Mouse (Mus musculus) thymus, postnatal 36 days (tissue): ENCODE data around the gene Kcnj12.

ENCODE experiments used
- DNase-seq, 2 experiments: peaks; one replicate each; pipeline ENCODE4 v3.0.0; 2022; ENCODE audit warnings: mixed read lengths in 2 of 2

Kcnj12 gene

DNA sequence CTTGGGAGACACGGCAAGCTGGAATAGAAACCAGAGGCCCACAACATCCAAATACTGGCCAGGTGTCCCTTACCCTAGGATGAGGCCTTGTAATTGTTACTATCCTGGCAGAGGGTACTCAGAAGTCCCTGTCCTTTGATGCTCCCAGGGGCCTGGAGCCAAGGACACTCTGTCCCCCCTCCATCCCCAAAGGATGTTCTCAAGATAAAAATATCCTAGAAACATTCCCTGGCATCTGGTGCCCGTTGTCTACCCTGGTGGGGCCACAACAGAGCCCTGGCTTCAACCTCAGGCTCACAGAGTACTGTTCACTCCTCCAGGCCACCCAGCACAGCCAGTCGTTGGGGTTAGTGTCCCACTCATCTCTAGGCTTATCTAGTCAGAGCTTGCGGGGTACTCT, 38.3 kb downstream of the Kcnj12 start:
- DNase-seq, result no peak

DNA sequence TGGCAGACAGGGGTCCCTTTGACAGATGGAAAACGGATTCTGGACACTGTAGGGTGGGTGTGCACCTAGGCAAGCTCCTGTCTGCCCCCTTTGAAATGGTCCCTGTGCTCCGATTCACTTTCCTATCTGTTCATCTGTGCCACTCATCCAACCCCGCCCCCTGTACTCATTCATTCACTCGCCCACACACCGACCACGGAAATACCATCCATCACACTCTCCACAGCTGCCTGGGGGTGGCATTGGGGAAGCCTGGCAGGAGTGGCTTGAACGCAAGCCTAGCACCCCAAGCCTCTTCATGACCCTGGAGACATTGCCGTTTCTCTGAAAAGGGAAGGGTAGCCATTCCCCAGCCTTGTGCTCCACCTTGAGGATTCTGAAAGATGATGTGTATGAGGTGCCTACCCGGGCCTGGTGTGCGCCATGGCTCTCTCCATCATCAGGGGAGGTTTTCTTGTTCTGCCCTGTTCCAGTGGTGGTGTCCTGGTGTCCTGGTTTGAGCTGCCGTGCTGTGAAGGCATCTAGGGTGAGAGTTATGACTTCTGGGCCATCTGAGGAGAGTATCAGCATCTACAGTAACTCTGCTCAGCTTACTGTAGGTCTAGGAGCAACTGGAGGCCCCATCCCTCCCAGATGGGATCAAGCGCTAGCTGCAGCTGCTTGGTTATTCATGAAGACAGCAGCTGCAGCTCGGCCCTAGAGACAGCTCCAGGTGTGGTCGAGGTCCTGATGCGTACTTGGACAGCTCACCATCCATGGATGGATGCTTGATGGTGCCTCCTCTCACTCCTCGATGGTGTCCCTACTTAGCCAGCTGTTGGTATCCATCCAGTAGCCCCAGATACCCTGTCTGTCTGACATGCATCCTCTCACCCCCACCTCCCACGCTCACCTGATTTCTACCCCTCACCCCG, 40.4 kb downstream of the Kcnj12 start:
- no peak for DNase-seq

DNA sequence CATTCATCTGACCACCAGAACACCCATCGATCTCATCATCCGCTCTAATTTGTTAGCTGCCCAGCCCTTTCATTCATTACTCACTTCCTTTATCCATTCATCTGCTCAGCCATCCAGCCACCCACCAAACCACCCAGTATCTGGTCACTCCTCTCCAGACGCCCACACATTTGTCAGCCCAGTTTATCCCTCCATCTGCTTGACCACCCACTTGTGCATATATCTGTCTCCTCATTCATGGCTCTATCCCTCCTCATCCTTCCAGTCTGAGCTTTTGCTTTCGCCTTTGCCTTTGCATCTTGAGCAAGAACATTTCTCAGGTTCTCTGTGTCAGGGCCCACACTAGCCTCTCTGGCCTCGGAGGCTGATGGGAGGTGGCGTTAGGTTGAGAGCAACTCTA, 41.1 kb downstream of the Kcnj12 start:
- no peak for DNase-seq

DNA sequence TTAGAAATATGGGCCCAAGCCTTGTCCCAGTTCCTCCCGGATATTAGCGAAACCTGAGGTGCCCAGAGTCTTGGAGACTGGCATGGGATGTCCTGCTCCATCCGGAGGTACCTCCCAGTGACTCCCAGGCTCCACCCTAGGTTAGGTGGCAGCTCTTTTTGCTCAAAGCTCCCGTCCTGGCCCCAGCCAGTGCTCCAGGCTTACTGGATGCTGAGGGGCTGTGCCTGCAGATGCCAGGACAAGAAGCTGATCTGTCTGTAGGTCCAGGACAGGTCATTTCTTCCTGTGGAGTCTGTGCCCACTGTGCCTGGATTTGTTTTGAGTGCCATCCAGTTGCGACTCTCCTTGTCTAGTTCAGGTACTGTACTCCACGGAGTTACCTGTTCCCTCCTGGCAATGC, 43.3 kb downstream of the Kcnj12 start:
- DNase-seq, result no peak

DNA sequence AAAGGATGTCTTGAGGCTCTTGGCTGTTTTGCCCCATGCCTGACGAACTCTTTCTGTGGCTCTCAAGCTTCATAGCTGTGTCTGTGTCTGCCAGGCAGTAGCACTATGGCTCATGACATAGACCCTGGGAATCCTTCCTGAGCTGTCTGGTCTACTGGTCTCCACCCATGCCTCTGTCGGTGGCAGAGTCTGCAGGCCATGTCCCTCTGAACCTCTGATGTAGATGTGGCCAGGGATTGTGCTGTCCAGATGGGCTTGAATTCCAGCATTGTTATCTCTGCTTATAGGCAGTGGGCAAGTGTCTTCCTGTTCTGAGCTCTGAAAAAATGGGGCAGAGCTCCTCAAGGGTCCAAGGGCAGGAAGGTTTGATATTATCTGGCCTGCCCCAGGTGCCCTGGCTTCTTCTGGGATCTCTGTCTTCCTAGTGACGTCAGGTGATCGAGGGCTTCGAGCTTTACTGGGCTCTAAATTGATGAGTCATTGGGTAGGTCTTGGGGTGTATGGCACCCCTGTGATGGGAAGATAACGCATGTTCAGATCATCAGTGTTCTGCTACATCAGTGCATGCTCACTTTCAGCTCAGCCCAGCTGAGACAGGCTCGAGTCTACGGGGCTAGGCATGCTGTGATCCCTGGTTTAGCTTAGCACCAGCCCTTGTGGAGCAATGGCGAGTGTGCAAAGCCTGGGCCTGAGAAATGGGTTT, 44.9 kb downstream of the Kcnj12 start:
- no peak for DNase-seq

DNA sequence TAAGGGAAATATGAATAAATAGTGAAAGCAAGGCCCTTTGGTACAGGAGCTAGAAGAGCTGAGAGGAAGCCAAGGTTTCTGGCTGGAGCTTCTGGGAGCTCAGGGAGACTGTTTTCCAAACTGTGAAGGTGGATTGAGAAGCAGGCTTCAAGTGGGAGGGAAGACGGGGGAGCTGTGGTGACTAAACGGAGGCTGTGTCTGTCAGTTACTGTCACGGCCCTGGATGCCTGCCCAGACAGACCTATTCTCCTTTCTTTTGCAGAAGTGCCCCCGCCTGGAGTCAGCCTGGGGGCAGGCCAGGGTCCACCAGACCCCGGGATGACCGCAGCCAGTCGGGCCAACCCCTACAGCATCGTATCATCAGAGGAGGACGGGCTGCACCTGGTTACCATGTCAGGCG, 46.5 kb downstream of the Kcnj12 start:
- DNase-seq, result no peak

DNA sequence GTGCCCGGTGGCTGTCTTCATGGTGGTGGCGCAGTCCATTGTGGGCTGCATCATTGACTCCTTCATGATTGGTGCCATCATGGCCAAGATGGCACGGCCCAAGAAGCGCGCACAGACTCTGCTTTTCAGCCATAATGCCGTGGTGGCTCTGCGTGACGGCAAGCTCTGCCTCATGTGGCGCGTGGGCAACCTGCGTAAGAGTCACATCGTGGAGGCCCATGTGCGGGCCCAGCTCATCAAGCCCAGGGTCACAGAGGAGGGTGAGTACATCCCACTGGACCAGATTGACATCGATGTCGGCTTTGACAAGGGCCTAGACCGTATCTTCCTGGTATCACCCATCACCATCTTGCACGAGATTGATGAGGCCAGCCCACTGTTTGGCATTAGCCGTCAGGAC, 47.3 kb downstream of the Kcnj12 start:
- DNase-seq, result no peak

DNA sequence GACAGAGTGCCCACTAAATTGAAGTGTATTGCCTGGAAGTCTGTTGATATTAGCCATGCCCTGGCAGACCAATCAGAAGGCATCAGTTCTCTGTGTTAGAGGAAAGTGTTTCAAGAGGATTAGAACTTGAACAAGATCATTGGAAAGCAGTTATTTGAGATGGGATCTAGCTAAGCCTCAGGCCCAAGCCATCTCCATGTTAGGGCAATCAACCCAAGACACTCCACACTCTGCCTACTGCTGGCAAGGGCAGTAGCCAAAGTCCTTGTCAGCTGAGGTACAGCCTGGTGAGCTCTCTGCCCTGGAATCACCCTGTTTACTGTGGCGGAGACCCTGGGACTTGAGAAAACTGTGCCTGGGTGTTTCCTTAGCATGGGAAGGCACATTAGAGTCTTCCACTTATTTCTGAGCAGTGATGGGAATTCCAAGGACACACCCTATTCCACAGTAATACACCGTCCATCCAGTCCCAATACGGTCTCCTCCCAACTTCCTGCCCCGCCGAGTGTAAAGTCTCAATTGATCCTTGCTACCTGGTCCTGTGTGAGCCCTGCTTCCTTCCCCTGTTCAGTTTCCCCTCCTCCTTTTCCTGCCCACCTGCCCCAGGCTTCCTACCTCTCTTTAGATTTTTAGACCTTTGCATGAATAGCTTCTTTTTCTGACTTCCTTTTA, 52.4 kb downstream of the Kcnj12 start:
- no peak for DNase-seq

DNA sequence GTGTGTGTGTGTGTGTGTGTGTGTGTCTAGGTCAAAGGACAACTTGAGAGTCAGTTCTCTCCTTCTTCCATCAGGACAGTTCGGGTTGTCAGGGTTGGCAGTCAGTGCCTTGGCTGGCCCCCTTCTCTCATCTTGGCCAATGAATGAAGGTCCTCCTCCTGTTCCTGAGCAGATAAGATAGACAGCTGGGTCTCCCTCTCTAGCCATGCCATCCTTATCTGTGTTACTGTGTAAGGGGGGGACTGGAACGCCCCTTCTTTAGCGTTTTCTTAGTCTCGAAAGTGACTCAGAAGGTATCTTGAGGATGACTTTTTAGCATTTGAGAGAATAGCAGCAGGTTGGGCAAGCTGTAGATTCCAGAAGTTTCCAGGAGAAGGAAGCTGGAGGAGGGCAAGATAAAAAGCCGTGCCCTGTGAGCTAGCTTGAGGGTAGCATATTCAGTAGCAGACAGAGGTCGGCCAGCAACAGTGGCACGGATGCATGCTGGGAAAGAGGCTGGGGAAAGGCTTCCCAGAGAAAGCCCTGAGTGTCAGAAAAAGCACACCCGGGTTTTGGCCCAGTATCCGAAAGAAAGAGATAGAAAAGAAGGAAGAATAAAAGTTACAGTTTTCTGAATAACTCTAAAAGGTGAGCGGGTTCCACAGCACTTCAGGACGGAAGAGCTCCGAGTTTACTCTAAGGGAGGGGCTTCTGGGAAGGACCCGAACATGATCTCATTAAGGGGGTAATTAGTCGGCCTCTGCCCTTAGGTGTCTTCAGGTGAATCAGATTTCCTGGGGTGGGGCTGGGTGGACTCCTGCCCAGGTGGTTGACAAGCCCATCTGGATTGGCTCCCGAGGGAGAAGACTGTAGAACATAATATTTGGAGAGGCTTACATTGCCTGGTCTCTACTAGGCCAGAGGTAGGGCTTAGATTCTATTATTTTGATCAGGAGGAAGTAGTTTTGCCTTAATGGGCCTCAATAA, 53.3 kb downstream of the Kcnj12 start:
- DNase-seq, result no peak

DNA sequence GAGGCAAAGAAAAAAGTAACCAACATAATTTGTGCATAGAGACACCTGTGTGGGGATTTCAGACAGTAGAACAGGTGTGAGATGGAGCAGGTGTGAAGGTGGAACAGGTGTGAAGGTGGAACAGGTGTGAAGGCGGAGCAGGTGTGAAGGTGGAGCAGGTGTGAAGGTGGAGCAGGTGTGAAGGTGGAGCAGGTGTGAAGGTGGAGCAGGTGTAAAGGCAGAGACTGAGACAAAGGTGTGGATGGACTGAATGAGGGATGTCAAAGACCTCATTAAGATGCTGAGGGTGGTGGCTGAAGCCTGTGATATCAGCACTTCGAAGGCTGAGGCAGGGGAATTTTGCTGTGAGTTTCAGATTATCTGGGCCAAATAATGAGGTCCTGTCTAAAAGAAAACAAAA, 59.3 kb downstream of the Kcnj12 start:
- no peak for DNase-seq

DNA sequence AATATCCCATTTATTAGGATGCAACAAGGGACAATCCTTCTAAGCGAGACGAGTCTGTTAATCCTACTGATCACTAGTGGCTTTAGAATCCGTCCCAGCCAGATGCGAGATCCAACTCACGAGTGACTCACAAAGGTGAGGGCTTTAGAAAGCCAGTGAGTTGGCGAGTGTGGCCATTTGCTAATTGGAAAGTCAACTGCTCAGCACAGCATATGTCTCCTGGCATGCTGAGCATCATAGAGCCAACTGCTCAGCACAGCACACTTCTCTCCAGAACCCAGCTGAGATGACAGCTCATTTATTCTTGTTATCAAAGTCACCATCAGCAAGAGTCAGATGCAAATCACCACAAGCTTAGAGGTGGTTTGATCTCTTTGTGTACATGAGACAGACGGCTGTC, 67.8 kb downstream of the Kcnj12 start:
- no peak for DNase-seq

DNA sequence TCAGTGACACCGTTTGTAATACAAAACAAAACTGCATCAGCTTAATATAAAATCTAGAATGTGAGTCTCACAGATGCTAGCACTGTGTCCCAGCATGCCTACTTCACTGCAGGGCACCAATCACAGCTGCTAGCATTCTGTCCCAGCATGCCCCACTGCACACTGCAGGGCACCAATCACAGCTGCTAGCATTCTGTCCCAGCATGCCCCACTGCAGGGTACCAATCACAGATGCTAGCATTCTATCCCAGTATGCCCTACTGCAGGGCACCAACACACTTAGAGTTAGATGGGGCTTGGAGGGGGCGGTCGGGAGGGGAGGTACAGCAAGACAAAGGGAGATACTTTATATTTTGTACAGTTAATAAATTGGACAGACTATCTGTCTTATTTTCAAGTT, 68.8 kb downstream of the Kcnj12 start:
- no peak for DNase-seq

DNA sequence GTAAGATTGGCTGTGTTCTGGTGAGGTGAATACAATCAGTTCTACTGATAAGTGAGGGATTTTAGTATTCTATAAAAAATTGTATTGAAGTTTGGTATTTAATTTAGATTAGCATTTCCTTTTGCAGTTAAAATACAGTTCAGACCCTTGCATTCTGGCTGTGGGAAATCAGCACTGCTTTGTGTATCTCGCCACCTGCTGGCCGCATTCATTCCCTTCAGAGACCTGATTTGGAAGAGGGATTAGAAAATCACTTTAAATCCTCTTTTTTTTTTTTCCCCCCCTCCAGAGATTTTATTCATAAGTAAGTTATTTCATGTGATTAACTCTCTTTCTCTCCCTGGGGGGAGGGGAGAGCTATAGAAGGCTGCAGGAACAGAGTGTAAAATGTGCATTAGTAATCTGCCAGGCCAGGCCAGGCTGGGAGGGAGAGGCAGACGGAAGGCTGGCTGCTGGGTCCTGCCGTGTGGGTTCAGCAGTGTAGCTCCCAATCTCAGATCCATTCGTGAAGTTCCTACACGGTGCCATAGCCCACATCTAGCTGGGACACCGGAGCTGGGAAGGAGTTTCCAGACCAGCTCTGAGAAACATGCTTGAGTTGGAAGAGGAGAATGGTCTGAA, 69.4 kb downstream of the Kcnj12 start:
- DNase-seq, result peak; percentile 47 to 54

DNA sequence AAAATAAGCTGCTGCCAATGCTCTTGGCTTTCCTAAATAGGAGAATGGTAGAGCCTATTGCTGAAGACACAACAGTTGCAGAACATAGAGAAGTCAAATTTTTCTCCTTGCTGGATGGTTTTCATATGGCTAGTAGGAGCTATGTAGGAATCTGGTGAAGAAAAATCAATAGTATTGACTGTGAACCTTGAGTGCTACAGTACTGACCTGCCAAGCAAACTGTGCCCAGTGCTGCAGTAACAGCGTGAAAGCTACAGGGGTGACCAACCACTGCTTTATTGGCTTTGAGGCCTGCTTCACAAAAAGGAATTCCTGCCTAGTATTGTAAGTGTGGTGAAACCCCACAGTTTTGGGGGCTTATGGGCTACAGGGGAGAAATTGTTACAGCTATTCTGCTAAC, 75.7 kb downstream of the Kcnj12 start:
- DNase-seq, result no peak

DNA sequence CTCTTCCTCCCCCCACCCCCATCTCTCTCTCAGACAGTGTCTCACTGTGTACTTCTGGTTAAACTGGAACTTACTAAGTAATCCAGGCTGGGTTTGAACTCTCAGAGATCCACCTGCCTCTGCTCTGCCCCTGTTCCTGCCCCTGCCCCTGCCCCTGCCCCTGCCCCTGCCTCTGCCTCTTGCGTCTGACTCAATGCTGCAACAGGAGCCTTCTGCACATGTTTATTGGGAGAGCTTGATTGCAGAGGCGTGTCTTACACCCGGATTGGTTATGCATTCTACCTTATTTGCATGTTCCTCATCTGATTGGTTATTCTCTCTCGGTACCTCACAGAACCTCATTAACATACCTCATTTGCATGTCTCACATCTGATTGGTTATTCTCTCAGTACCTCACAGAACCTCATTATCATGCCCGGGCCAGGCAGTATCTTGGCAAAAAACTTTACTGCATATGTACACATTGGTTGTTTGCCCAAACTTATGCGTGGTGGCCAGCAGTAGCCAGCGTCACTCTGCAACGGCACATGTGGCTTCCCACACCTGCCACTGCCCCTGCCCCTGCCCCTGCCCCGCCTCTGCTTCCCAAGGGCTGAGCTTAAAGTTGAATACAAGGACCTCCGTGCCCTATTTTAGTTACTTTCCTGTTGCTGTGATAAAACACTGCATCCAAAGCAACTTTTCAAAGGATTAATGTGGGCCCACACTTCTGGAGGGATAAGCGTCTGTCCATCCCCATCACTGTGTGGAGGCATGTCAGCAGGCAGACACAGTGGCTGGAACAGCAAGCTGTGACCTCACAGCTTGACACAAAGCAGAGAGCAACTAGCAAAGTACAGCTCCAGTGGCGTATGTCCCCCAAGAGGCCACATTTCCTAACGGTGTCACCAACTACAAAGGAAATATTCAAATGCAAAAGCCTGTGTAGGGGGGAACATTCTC, 80.3 kb downstream of the Kcnj12 start:
- no peak for DNase-seq

DNA sequence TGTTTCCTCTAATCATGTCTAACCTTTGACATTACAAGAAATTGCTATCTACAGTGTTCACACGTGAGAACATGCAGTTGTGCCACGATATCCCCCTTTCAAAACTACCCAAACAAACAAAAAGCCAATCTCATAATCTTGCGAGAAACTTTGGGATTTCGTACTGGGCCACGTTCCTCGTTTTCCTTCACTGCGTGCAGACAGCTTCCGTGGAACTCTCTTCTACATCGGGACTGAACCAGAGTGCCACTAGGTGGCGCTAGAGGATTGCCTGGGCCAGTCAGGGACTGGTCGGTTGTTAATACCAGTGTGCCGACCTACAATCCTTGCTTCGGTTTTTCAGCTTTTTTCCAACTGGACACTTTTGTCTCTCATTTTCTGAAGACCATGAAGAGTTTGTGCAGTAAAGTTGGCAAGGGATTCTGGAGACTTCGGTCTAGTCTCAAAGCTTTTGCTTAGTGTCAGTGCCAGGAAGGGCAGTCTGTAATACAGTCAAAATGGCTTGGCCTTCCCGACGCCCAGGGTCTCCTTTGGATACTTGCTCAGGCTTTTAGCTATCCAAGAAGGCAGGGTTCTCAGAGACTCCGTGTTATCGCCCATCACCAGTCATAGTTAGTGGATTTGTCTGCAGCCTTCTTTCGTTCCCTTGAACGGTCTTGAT, 82.0 kb downstream of the Kcnj12 start:
- peak; percentile 65 to 72 for DNase-seq

DNA sequence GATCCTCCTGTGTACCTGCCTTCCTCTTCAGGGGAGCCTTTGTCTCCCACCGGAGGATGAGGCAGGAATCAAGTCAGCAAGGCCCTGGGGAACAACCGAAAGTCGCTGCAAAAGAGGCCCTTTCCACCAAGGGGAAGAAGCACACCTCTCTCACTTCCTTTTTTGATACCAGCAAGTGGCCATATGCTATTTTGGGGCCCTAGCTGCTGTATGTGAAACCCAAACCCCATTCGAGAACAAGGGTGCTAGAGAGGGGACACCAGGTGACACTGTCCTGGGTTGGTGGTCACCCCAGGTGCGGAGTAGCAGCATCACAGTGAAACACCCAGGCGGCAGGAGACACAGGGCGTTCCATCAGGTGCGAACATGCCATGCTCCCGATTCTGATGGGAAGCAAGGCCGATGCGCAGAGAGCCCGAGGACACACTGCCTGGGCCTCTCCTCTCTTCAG, 86.6 kb downstream of the Kcnj12 start:
- DNase-seq, result no peak

DNA sequence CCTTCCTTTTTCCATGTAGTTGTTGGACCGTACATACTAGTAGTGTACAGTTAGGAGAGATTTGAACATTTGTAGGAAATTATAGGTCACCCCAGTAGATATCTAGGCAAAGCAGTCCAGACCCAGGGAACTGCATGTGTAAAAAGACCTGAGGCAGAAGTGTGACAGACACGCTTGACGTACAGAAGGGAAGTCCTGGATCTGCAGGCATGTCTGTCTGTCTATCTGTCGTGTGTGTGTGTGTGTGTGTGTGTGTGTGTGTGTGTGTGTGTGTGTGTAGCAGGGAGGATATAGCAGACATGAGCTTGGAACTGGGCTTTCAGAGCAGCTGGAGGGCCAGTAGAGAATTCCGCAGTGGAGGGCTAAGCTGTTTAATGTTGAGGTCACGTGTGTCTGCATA, 87.3 kb downstream of the Kcnj12 start:
- DNase-seq, result no peak

DNA sequence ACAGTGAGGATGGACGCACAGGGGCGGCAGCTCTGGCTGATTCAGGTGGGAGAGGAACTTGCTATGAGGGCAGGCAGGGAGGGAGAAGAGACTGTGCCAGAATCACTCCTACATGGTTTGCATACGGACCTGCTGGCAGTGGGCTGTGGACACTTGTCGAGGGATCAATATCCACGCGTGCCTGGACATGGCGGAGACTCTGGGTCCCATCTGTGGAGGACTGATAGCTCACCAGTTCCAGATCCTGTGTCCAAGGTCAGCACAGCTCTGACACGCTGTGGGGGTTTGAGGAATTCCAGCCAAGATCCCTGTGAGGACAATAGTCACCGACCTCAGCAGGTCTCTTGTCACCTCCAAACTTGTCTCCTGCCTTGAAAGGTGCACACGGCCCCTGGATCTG, 87.7 kb downstream of the Kcnj12 start:
- no peak for DNase-seq

DNA sequence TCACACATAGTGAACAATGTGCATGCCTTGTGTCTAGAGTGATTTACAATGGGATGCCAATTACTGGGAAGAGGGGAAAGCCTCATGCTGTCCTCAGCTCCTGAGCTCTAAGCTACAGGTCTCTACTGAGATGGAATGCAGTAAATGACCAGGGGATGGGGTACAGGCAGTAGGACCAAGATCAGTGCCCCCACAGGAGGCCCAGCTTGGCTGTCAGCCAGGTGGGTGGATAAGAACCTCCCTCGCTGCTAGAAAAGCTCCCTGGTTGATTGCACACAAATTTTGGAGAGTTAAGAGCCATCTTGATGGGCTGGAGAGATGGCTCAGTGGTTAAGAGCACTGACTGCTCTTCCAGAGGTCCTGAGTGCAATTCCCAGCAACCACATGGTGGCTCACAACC, 88.6 kb downstream of the Kcnj12 start:
- DNase-seq, result no peak
